Mouse (Mus musculus) forebrain, embryonic 10.5 days (tissue): ENCODE data around the gene Wasf2. TPM values are rescaled to one million over a fixed set of nuclear protein-coding genes. Genes with fewer than 3 reads are reported as not detected.

Source experiments
- DNase-seq: peaks from one replicate; pipeline ENCODE4 v3.0.0-alpha.2; 2017; ENCODE audit warnings: low spot score; ENCODE audit errors: extremely low spot score
- H3K27ac ChIP-seq: fragments of 300-500 bp; sonication (generic); 2 replicates; pipeline ENCODE4 v1.5.1; 2016; ENCODE audit warnings: mild to moderate bottlenecking
- H3K27me3 ChIP-seq: fragments of 300-500 bp; sonication (generic); 2 replicates; pipeline ENCODE4 v1.6.1; 2016; ENCODE audit warnings: mild to moderate bottlenecking; ENCODE audit not compliant: poor library complexity, severe bottlenecking
- H3K36me3 ChIP-seq: fragments of 300-500 bp; sonication (generic); replicated peaks from 2 replicates; pipeline ENCODE4 v1.6.1; 2016; ENCODE audit warnings: mild to moderate bottlenecking, moderate library complexity
- H3K4me1 ChIP-seq: fragments of 300-500 bp; sonication (generic); 2 replicates; pipeline ENCODE4 v1.6.1; 2016
- H3K4me3 ChIP-seq: fragments of 300-500 bp; sonication (generic); 2 replicates; pipeline ENCODE4 v1.5.1; 2016; ENCODE audit warnings: mild to moderate bottlenecking, moderate library complexity
- H3K9me3 ChIP-seq: fragments of 300-500 bp; sonication (generic); 2 replicates; pipeline ENCODE4 v1.6.1; 2016; ENCODE audit warnings: mild to moderate bottlenecking, moderate library complexity
- WGBS: fragments of 180-500 bp; shearing (Covaris S2); methylation state at CpG from one replicate; pipeline ENCODE4 v1.1.7; 2016; 5-methylcytosine and 5-hydroxymethylcytosine counted together
- polyA plus RNA-seq: library from polyadenylated mRNA; unstranded; fragments of >200 nt; fragmentation: Nextera tagmentation; extraction: Ambion mirVana; gene quantifications from 2 replicates; pipeline ENCODE4 v1.2.1, GENCODE M21; 2016

The Wasf2 gene
- polyA plus RNA-seq, 1 experiment from 2014 or later, result 47.4 TPM

DNA sequence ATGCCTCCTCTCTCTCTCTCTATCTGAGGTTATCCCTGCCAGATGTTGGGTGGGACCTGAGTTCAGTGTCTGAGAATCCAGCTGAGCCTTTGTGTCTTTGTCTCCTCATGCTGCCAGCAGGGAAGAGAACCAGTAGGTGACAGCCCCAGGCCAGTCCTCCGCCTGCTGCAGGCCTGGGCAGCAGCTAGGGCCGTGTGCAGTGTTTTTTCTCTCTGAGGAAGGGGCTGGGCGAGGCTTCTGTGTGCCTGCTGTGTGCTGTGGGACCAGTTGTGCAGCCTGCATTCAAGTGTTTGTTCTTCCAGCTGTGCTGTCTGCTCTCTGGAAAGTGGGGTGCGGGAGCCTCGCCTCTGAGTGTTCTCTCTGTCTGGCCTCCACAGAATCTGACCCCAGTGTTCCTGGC, 93.6 kb downstream of the Wasf2 start:
- no peak for DNase-seq

DNA sequence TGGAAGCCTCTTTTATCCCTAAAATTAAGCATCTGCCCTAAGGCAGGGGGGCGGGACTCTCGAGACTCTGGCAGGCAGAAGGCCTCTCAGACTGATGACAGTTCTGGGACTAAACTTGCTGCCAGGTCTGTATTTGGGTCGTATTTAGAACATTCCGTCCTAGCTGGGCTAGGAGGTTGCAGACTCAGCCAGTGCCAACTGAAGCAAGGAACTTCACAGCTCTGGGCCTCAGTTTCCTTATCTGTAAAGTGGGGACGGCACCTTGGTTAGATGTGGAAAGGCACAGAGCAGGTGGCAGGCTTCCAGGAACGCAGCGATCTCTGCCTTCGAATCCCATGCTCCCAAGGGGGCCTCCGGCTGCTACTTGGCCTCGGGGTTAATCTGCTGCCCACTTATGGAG, 95.8 kb downstream of the Wasf2 start:
- WGBS, result 81% methylated on average over 10 of the region's 10 CpGs
- no peak overlapping the region for H3K4me3 ChIP-seq
- no peak for DNase-seq
- no peaks in the 10 kb centered on the region for H3K9me3 ChIP-seq
- H3K27me3 ChIP-seq, result peaks cover 31% of the 10 kb centered on the region
- H3K27ac ChIP-seq, result no peak overlapping the region
- H3K36me3 ChIP-seq, result no peaks in the 10 kb centered on the region
- peaks cover 36% of the 10 kb centered on the region for H3K4me1 ChIP-seq

More for the DNA sequence above, 93.6 kb downstream of the Wasf2 start:
- Histone ChIP-seq H3K27ac (peak overlapping the region; percentile 42), H3K36me3 (no peaks in the 10 kb centered on the region), H3K4me1 (peaks cover 36% of the 10 kb centered on the region), H3K9me3 (no peaks in the 10 kb centered on the region), H3K27me3 (peaks cover 53% of the 10 kb centered on the region), H3K4me3 (no peak overlapping the region)
- WGBS, result 39% methylated on average over 5 of the region's 5 CpGs

DNA sequence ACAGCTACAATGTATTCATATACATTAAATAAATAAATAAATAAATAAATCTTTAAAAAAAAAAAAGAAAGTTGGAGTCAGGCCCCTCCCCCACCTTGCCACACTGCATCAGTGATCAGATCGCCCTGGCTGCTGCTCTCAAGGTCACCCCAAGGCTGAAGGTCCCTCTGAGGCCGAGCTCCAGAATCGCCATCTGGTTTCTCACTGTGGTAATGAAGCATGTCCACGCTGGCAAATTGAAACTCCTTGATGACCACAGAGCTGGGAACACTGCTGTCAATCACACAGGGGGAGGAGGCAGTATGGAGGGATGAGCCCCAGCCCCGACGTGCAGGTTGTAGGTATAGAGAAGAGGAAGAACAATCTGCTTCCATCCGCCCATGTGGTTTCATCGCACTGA, 97.3 kb downstream of the Wasf2 start:
- Histone ChIP-seq H3K4me1 (peaks cover 29% of the 10 kb centered on the region), H3K9me3 (0 out of 2 replicates have a peak, but pooled peaks cover 5% of the 10 kb centered on the region), H3K36me3 (no peaks in the 10 kb centered on the region), H3K27ac (no peak overlapping the region), H3K27me3 (peaks cover 16% of the 10 kb centered on the region), H3K4me3 (no peak overlapping the region)
- 71% methylated on average over 8 of the region's 8 CpGs for WGBS
- no peak for DNase-seq

DNA sequence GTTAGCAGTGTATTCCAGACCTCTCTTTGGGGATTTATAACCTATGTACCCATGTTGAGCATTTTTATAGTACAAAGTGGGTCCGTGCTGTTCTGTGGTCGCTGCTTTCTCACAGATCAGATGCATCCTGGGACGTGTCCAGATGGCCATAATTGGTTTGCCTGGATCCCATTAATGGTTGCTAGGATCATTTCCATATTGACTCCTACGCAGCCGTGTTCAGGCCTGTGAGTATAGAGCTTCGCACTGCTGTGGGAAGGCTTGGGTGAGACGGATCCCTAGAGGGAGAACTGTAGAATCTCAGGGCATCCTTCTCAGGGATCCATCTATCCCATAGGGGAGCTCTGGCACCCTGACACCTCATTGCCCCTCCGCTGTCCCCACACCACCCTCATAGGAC, 99.3 kb downstream of the Wasf2 start:
- H3K4me1 ChIP-seq, result peaks cover 11% of the 10 kb centered on the region
- H3K27ac ChIP-seq, result peak overlapping the region; percentile 40; the same call in 1 of the 2 replicates
- H3K9me3 ChIP-seq, result 0 out of 2 replicates have a peak, but pooled peaks cover 5% of the 10 kb centered on the region
- H3K36me3 ChIP-seq, result no peaks in the 10 kb centered on the region
- DNase-seq, result no peak
- 65% methylated on average over 8 of the region's 8 CpGs for WGBS
- H3K4me3 ChIP-seq, result no peak overlapping the region
- no peaks in the 10 kb centered on the region; the same call in 1 of the 2 replicates for H3K27me3 ChIP-seq

DNA sequence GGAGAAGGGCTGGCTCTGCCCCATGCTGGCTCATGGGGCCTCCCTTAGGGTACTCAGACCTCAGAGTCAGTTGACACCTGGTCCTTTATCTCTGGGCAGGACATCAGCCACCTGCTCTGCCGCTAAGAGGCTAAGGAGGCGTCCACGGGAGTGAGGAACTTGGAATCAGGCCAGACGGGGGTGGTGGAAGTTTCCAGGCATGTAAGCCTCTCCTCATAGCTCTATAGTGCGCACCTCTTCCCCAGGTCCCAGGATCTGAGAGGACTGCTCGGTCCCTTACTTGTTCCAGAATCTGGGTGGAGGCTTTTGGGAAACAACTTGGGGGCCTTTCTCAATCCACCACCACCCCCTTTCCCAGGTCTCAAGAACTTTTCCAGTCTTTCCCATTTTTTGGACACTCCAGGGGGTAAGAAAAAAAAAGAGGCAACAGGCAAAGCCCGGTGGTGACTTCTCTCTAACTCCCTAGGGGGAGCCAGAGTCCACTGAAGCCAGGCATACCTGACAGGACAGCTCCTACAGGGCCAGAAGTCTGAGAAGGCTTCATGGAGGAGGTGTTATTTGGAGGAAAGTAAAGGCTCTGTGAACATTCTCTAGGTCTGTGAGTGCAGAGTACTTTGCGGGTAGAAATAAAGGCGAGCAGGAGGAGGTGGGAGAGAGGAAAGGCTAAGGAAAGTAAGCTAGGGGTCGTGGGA, 103.1 kb downstream of the Wasf2 start:
- no peaks in the 10 kb centered on the region for H3K36me3 ChIP-seq
- WGBS, result 41% methylated on average over 10 of the region's 10 CpGs
- H3K4me3 ChIP-seq, result no peak overlapping the region
- H3K27ac ChIP-seq, result no peak overlapping the region
- peaks cover 8% of the 10 kb centered on the region for H3K4me1 ChIP-seq
- peaks cover 20% of the 10 kb centered on the region for H3K27me3 ChIP-seq
- no peak for DNase-seq
- 0 out of 2 replicates have a peak, but pooled peaks cover 5% of the 10 kb centered on the region for H3K9me3 ChIP-seq

DNA sequence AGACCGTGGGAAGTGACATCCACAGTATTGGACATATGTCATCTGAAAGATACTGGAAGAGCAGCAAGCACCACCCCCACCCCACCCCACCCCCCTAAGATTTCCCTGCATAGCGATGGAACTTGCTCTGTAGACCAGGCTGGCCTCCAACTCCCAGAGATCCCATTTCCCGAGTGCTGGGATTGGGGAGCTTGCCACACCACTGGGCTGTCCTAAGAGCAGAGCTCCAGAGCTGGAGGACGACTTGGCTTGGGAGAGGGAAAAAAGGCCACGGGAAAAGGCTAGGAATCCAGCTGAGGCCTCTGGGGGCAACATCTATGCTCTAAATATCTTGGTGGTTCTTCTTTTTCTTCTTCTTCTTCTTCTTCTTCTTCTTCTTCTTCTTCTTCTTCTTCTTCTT, 104.5 kb downstream of the Wasf2 start:
- peaks cover 34% of the 10 kb centered on the region for H3K27me3 ChIP-seq
- WGBS, result 67% methylated on average over 5 of the region's 5 CpGs

DNA sequence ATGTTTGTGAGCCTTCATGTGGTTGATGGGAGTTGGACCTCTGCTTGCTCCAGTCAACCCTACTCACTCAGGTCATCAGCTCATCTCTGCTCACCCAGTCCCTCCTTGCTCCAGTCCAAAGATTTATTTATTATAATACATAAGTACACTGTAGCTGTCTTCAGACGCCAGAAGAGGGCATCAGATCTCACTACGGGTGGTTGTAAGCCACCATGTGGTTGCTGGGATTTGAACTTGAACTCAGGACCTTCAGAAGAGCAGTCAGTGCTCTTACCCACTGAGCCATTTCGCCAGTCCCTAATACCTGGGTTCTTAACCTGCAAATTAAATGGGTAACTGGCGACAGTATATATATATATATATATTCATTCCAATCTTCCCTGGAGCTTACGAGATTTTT, 105.1 kb downstream of the Wasf2 start:
- peaks cover 3% of the 10 kb centered on the region for H3K4me1 ChIP-seq
- H3K36me3 ChIP-seq, result no peaks in the 10 kb centered on the region
- H3K4me3 ChIP-seq, result no peak overlapping the region
- 0 out of 2 replicates have a peak, but pooled peaks cover 5% of the 10 kb centered on the region for H3K9me3 ChIP-seq
- DNase-seq, result no peak
- H3K27me3 ChIP-seq, result peaks cover 40% of the 10 kb centered on the region
- WGBS, result 85% methylated on average over 5 of the region's 5 CpGs
- no peak overlapping the region for H3K27ac ChIP-seq

More for the DNA sequence above, 104.5 kb downstream of the Wasf2 start:
- H3K27ac ChIP-seq, result no peak overlapping the region
- no peak overlapping the region for H3K4me3 ChIP-seq
- H3K4me1 ChIP-seq, result peaks cover 3% of the 10 kb centered on the region
- H3K9me3 ChIP-seq, result 0 out of 2 replicates have a peak, but pooled peaks cover 5% of the 10 kb centered on the region
- no peak for DNase-seq
- H3K36me3 ChIP-seq, result no peaks in the 10 kb centered on the region

DNA sequence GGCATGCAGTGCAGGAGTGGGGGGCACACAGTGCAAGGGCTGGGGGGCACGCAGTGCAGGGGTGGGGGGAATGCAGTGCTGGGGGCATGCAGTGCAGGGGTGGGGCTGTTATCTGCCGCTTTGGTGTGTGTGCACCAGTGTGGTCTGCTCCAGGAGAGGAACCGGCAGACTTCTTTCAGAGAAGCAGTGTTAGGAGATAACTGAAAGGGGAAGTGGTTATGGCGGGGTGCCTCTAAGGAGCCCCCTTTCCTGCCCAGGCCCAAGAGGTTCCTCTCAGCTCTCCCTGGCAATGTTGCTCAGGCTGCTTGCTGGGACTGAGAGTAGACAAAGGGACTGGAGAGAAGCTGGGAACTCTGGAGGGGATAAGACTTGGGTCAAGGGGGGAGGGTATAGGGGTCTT, 107.6 kb downstream of the Wasf2 start:
- Histone ChIP-seq H3K27ac (no peak overlapping the region), H3K4me1 (peaks cover 22% of the 10 kb centered on the region), H3K9me3 (no peaks in the 10 kb centered on the region), H3K4me3 (no peak overlapping the region), H3K36me3 (no peaks in the 10 kb centered on the region), H3K27me3 (peaks cover 63% of the 10 kb centered on the region)
- WGBS, result 89% methylated on average over 4 of the region's 4 CpGs
- no peak for DNase-seq

DNA sequence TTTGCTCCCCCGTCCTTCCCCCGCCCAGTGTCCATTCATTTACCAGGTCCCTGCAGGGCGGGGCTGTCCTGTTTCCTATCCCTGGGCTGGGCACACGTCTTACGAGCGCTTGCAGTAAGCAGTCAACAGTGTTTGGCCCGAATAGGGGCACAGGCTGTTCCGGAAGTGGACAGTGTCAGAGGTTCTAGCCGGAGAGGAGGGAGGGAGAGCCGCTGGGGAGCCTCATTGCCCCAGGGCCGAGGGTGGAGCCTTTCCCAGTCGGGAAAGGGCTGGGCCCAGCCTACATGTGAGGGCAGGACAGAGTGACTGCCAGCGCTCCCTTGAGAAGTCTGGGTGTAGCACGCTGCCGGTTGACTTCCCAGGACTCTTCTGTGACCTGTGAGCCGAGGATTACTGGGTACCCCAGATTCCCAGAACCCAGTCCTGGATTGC, 110.2 kb downstream of the Wasf2 start, which contains the start of gene Map3k6:
Map3k6 (plus strand) TSS at position 329 of the 432 bp plus-strand sequence.
- Histone ChIP-seq H3K4me3 (peak within 1 kb of the TSS; percentile 70), H3K9me3 (no peaks in the 10 kb centered on the region), H3K27ac (peak within 1 kb of the TSS; percentile 83), H3K36me3 (no peaks in the 10 kb centered on the region), H3K27me3 (peaks cover 89% of the 10 kb centered on the region), H3K4me1 (peaks cover 31% of the 10 kb centered on the region)
- WGBS, result 4% methylated on average over 16 of the region's 16 CpGs
- DNase-seq, result peak; percentile 49

DNA sequence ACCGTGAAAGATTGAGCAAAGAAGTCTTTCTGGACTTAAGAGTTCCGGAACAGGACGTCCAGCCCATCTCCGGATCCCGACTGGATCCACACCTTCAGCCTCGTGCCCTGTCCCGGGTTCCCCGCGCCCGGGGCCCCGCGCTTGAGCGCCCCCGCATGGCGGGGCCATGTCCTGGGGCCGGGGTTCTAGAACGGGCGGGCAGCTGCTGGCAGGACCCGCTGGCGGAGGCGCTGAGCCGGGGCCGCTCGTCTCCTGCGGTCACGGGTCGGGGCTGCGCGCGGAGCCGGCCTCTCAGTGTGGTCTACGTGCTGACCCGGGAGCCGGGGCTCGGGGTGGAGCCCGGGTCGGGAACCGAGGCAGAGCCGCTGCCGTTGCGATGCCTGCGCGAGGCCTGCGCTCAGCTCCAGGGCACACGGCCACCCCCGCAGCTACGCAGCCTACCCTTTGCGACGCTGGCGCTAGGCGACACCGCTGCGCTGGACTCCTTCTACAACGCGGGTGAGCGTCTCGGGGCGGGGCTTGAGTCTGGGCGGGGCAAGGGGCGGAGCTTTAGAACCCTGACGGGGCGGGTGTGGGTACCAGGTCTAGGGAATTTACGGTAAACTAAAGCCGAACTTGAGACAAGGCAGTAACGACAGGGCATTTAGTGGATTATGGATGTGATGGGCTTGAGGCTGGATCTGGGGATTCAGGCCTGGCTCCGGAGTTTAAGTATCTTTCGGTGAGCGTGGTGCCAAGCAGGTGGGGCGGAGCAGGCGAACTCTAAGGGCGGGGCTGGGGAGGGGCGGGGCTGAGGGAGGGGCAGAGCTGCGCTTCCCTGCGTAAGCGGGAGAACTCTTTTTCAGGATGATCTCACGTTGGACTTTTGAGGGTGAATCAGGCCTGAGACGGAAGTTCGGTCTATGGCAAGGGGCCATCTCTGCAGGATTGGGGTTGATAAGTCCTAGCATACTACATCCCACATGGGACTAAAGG, 110.9 kb downstream of the Wasf2 start:
- peaks cover 91% of the 10 kb centered on the region for H3K27me3 ChIP-seq
- H3K9me3 ChIP-seq, result no peaks in the 10 kb centered on the region
- H3K4me3 ChIP-seq, result peak overlapping the region; percentile 70
- peaks cover 31% of the 10 kb centered on the region for H3K4me1 ChIP-seq
- H3K27ac ChIP-seq, result peak overlapping the region; percentile 83
- DNase-seq, result peak; percentile 94
- H3K36me3 ChIP-seq, result no peaks in the 10 kb centered on the region
- WGBS, result under 1% methylated on average over 78 of the region's 78 CpGs

DNA sequence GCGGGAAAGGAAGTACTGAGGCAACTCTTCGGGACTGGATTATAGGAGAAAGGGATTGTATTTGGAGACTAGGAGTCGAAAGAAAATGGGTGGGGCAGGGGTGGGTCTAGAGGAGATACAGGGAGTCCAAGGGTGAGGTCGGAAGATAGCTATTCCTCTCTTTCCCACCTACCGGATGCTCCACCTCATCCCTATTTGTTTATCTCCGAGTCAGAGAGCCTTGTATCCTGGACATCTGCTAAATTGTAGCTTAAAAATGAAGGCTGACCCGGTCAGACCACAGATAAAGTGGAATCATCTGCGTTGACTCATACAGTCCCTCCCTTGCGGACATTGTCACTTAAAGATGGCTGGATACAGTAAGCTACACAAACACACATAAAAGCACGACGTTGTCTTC, 111.6 kb downstream of the Wasf2 start:
- H3K4me1 ChIP-seq, result peaks cover 31% of the 10 kb centered on the region
- 36% methylated on average over 11 of the region's 11 CpGs for WGBS
- H3K36me3 ChIP-seq, result no peaks in the 10 kb centered on the region
- no peak for DNase-seq
- H3K9me3 ChIP-seq, result no peaks in the 10 kb centered on the region
- peak overlapping the region; percentile 70 for H3K4me3 ChIP-seq
- H3K27ac ChIP-seq, result no peak overlapping the region
- H3K27me3 ChIP-seq, result peaks cover 95% of the 10 kb centered on the region

DNA sequence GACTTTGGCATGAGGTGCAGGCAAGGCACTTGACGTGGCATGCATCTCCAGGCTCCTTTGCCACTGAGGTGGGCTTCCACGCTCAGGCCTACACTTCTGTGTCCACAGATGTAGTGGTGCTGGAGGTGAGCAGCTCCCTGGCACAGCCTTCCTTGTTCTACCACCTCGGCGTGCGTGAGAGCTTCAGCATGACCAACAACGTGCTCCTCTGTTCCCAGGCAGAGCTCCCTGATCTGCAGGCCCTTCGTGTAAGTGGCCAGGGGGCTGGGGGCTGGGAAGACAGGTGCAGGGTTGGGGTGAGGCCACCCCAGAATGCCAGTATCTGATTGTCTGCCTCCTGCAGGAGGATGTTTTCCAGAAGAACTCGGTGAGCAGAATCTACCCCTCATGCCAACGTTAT, 112.4 kb downstream of the Wasf2 start:
- no peaks in the 10 kb centered on the region for H3K36me3 ChIP-seq
- no peak for DNase-seq
- peaks cover 95% of the 10 kb centered on the region for H3K27me3 ChIP-seq
- no peak overlapping the region for H3K27ac ChIP-seq
- WGBS, result 54% methylated on average over 9 of the region's 9 CpGs
- peaks cover 31% of the 10 kb centered on the region for H3K4me1 ChIP-seq
- no peak overlapping the region for H3K4me3 ChIP-seq
- H3K9me3 ChIP-seq, result no peaks in the 10 kb centered on the region
